Mouse (Mus musculus) lung, postnatal 0 days (tissue): ENCODE measurements at regions not wholly inside any gene's neighbourhood (a gene's known extent, or its start where the extent isn't known, plus 50 kb on each side); places are given as distances from the start of the nearest gene placed in this dataset.
A peak's percentile ranks its signal among the peaks of the same experiment; 100 is the strongest.

Source experiments
- ATAC-seq: fragments of 200-750 bp; cut with Nextera tagmentation; 2 replicates; pipeline ENCODE4 v1.8.0; 2017; ENCODE audit warnings: moderate library complexity
- DNase-seq: peaks from one replicate; pipeline ENCODE4 v3.0.0-alpha.2; 2016; ENCODE audit warnings: low spot score
- H3K27ac ChIP-seq: fragments of 300-500 bp; sonication (generic); 2 replicates; pipeline ENCODE4 v1.5.1; 2014; ENCODE audit warnings: antibody characterized with exemption, mild to moderate bottlenecking, low read length, mixed read lengths
- H3K27me3 ChIP-seq: fragments of 300-500 bp; sonication (generic); replicated peaks from 2 replicates; pipeline ENCODE4 v1.6.1; 2014; ENCODE audit warnings: low read length, mixed read lengths; ENCODE audit not compliant: insufficient read depth
- H3K36me3 ChIP-seq: fragments of 300-500 bp; sonication (generic); 2 replicates; pipeline ENCODE4 v1.6.1; 2014; ENCODE audit warnings: low read length, mixed read lengths; ENCODE audit not compliant: insufficient read depth
- H3K4me1 ChIP-seq: fragments of 300-500 bp; sonication (generic); 2 replicates; pipeline ENCODE4 v1.6.1; 2014; ENCODE audit warnings: antibody characterized with exemption, low read depth, low read length, mixed read lengths; ENCODE audit not compliant: insufficient read depth
- H3K4me2 ChIP-seq: fragments of 300-500 bp; sonication (generic); replicated peaks from 2 replicates; pipeline ENCODE4 v1.6.1; 2014; ENCODE audit warnings: low read depth, mild to moderate bottlenecking, low read length, moderate library complexity, mixed read lengths
- H3K4me3 ChIP-seq: fragments of 300-500 bp; sonication (generic); 2 replicates; pipeline ENCODE4 v1.5.1; 2014; ENCODE audit warnings: low read depth, low read length
- H3K9ac ChIP-seq: fragments of 300-500 bp; sonication (generic); replicated peaks from 2 replicates; pipeline ENCODE4 v1.6.1; 2014; ENCODE audit warnings: low read depth, mild to moderate bottlenecking
- H3K9me3 ChIP-seq: fragments of 300-500 bp; sonication (generic); 2 replicates; pipeline ENCODE4 v1.6.1; 2016; ENCODE audit warnings: low read length, mixed read lengths
- CTCF ChIP-seq: IDR thresholded peaks from 2 replicates; pipeline ENCODE4 v1.5.1; 2016; ENCODE audit warnings: antibody characterized with exemption, mild to moderate bottlenecking
- EP300 ChIP-seq: IDR thresholded peaks from 2 replicates; pipeline ENCODE4 v1.6.1; 2016; ENCODE audit warnings: antibody characterized with exemption, mild to moderate bottlenecking, control low read depth
- WGBS: fragments of 180-500 bp; shearing (Covaris S2); extraction: QIAGEN DNeasy Blood & Tissue Kit; methylation state at CpG from one replicate; pipeline ENCODE4 v1.1.7; 2014; 5-methylcytosine and 5-hydroxymethylcytosine counted together

GRCm38 (mm10) chr7:31208237-31209054, 52.8 kb upstream of the Gramd1a start:
- peak overlapping the region; percentile 66 for H3K4me2 ChIP-seq
- H3K9ac ChIP-seq, result peak overlapping the region; percentile 64
- no peaks in the 10 kb centered on the region for H3K4me1 ChIP-seq
- ATAC-seq (peak; percentile 91), DNase-seq (peak; percentile 87)
- no peak overlapping the region for H3K27ac ChIP-seq
- no peaks in the 10 kb centered on the region for H3K36me3 ChIP-seq
- H3K27me3 ChIP-seq, result no peaks in the 10 kb centered on the region
- WGBS, result 35% methylated on average over 34 of the region's 34 CpGs
- TF ChIP-seq EP300 (no peak), CTCF (peak; percentile 34)
- peak overlapping the region; percentile 63 for H3K4me3 ChIP-seq
- no peaks in the 10 kb centered on the region for H3K9me3 ChIP-seq

GRCm38 (mm10) chr7:31207563-31208236, 52.0 kb upstream of the Gramd1a start:
- H3K9ac ChIP-seq, result no peak overlapping the region
- peak overlapping the region; percentile 66; the same call in 1 of the 2 replicates for H3K4me2 ChIP-seq
- H3K27me3 ChIP-seq, result no peaks in the 10 kb centered on the region
- no peak overlapping the region for H3K27ac ChIP-seq
- no peaks in the 10 kb centered on the region for H3K4me1 ChIP-seq
- DNase-seq, result no peak
- peak overlapping the region; percentile 63 for H3K4me3 ChIP-seq
- no peaks in the 10 kb centered on the region for H3K9me3 ChIP-seq
- 0 out of 2 replicates have a peak, but pooled peaks have one; percentile 37 for ATAC-seq
- H3K36me3 ChIP-seq, result no peaks in the 10 kb centered on the region
- no peak for TF ChIP-seq CTCF
- no peak for TF ChIP-seq EP300
- WGBS, result 67% methylated on average over 13 of the region's 13 CpGs
